Mouse (Mus musculus) myocyte (in vitro differentiated cells): ENCODE data around the gene Rbm15b.

Source experiments
- CEBPB ChIP-seq: IDR thresholded peaks from 2 replicates; pipeline ENCODE4 v1.6.1; 2011; ENCODE audit warnings: mild to moderate bottlenecking, moderate library complexity; ENCODE audit not compliant: poor library complexity, insufficient read depth, severe bottlenecking
- E2F4 ChIP-seq: IDR thresholded peaks from one replicate; pipeline ENCODE4 v1.6.1; 2011; ENCODE audit warnings: mild to moderate bottlenecking, control low read depth, moderate library complexity; ENCODE audit not compliant: insufficient read depth
- MAX ChIP-seq: IDR thresholded peaks from one replicate; pipeline ENCODE4 v1.6.1; 2011; ENCODE audit warnings: low read depth, mild to moderate bottlenecking, control low read depth
- MYOD1 ChIP-seq, 3 experiments: IDR thresholded peaks; one replicate each; pipeline ENCODE4 v1.6.1; 2011; ENCODE audit warnings: control low read depth in 2 of 3, low read depth in 2 of 3, mild to moderate bottlenecking in 2 of 3, moderate library complexity in 1 of 3; ENCODE audit not compliant: insufficient read length in 2 of 3, control insufficient read depth in 1 of 3
- MYOG ChIP-seq, 3 experiments: IDR thresholded peaks; one replicate each; pipeline ENCODE4 v1.6.1; 2011; ENCODE audit warnings: control low read depth in 2 of 3, low read depth in 2 of 3, mild to moderate bottlenecking in 2 of 3; ENCODE audit not compliant: insufficient read length in 2 of 3, control insufficient read depth in 1 of 3, insufficient read depth in 1 of 3
- POLR2A ChIP-seq: IDR thresholded peaks from one replicate; pipeline ENCODE4 v1.6.1; 2011; ENCODE audit warnings: low read depth, mild to moderate bottlenecking, control low read depth, moderate library complexity; ENCODE audit not compliant: insufficient read length
- POLR2AphosphoS2 ChIP-seq: IDR thresholded peaks from one replicate; pipeline ENCODE4 v1.6.1; 2011; ENCODE audit warnings: low read depth, control low read depth; ENCODE audit not compliant: insufficient read length
- REST ChIP-seq: IDR thresholded peaks from one replicate; pipeline ENCODE4 v1.6.1; 2011; ENCODE audit warnings: mild to moderate bottlenecking, control low read depth, moderate library complexity; ENCODE audit not compliant: insufficient read depth, insufficient read length
- TCF12 ChIP-seq: IDR thresholded peaks from one replicate; pipeline ENCODE4 v1.6.1; 2011; ENCODE audit warnings: mild to moderate bottlenecking, control low read depth; ENCODE audit not compliant: poor library complexity, insufficient read depth, severe bottlenecking
- TCF3 ChIP-seq: IDR thresholded peaks from one replicate; pipeline ENCODE4 v1.6.1; 2011; ENCODE audit warnings: low read depth, control low read depth; ENCODE audit not compliant: insufficient read length
- USF1 ChIP-seq: IDR thresholded peaks from one replicate; pipeline ENCODE4 v1.6.1; 2011; ENCODE audit warnings: low read depth, mild to moderate bottlenecking, control low read depth, moderate library complexity

DNA sequence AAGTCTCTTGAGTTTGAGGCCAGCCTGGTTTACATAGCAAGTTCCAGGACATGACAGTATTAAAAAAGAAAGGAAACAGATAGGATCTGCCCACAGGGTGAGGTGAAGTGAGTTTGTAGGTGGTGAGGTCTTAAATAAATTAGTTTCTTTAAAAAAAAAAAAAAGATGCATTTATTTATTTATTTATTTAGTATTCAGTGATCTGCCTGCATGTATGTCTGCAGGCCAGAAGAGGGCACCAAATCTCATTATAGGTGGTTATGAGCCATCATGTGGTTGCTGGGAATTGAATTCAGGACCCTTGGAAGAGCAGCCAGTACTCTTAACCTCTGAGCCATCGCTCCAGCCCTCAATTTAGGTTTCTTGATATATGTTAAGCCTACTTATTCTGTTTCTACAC is 46.7 kb downstream of the Rbm15b start:
- TF ChIP-seq TCF12 (no peak), POLR2A (no peak), E2F4 (no peak), USF1 (no peak), MYOD1 (IDR thresholded peaks at IDR 0.05; ENCODE audit: control insufficient read depth in 1 of 3, insufficient read length in 2 of 3, low read depth in 2 of 3) (no peak), CEBPB (no peak), MAX (no peak), MYOG (IDR thresholded peaks at IDR 0.05; ENCODE audit: control insufficient read depth in 1 of 3, insufficient read depth in 1 of 3, insufficient read length in 2 of 3, low read depth in 2 of 3) (no peak), POLR2AphosphoS2 (no peak), REST (no peak), TCF3 (no peak)
